Mouse (Mus musculus): ENCODE data around the gene Atp8b3. TPM values are rescaled to one million over a fixed set of nuclear protein-coding genes. Genes with fewer than 3 reads are reported as not detected.

The Atp8b3 gene
- polyA plus RNA-seq, 1 experiment = 0.31 TPM

DNA sequence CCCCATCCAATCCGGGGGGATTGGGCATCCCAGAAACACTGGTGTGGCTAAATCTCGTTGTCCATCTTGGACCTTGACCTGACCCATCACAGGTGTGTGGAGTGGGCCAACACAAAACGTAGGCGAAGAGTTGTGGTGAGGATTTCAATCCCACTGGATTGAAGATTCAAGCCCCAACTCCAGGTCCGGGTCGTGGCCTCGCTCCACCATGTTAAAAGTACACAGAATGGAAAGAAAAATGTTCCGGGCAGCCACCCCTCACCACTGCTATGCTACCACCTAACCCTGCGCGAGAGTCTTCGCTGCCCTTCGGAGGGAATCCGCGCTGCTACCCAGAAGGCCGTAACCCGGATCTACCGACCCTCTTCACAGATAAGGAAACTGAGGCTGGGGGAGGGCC, 37.0 kb upstream of the Atp8b3 start:
- no peak for DNase-seq
- Histone ChIP-seq H3K4me1 (replicated peaks; ENCODE audit: control insufficient read depth, insufficient read depth, low read length) (peaks cover 48% of the 10 kb centered on the region), H3K36me3 (ENCODE audit: control insufficient read depth, insufficient read depth, low read length) (no peaks in the 10 kb centered on the region), H3K27me3 (ENCODE audit: control insufficient read depth, insufficient read depth, low read length) (no peaks in the 10 kb centered on the region), H3K4me3 (ENCODE audit: control insufficient read depth, insufficient read depth, low read length) (peak overlapping the region; percentile 75), H3K27ac (ENCODE audit: control insufficient read depth, insufficient read depth, low read length) (no peak overlapping the region)
- WGBS = 16% methylated on average over 17 of the region's 17 CpGs
- no peak for TF ChIP-seq CTCF (IDR thresholded peaks at IDR 0.05; ENCODE audit: borderline replicate concordance, control insufficient read depth, extremely low read depth, insufficient read depth, low read length, poor library complexity)
- no peak for TF ChIP-seq POLR2A (IDR thresholded peaks at IDR 0.05; ENCODE audit: control insufficient read depth, extremely low read depth, insufficient read depth, low read length, poor library complexity)

DNA sequence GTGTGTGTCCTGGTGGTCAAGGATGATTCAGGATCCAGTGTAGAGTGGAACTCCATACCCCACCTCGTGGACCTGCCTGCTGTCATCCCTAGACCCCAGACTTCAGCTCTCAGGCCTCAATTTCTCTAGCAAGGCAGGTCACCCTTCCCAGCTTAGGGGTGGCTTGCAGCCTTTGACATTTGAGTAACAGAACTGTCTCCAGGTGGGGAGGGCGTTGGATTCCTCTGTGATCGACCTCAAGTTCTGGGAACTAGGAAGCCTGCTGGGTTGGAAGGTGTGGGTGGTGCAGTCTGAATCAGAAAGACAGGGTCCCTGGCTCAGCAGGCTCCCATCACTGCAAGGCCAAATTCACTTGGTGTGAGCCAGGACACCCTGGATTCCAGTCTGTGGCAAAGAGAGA, 36.0 kb upstream of the Atp8b3 start:
- no peaks in the 10 kb centered on the region for H3K36me3 ChIP-seq (ENCODE audit: control insufficient read depth, insufficient read depth, low read length)
- DNase-seq = no peak
- H3K4me3 ChIP-seq (ENCODE audit: control insufficient read depth, insufficient read depth, low read length) = no peak overlapping the region
- H3K4me1 ChIP-seq (replicated peaks; ENCODE audit: control insufficient read depth, insufficient read depth, low read length) = peaks cover 59% of the 10 kb centered on the region
- whole genome bisulfite sequencing = 94% methylated on average over 3 of the region's 3 CpGs
- no peaks in the 10 kb centered on the region for H3K27me3 ChIP-seq (ENCODE audit: control insufficient read depth, insufficient read depth, low read length)
- no peak overlapping the region for H3K27ac ChIP-seq (ENCODE audit: control insufficient read depth, insufficient read depth, low read length)
- TF ChIP-seq CTCF (IDR thresholded peaks at IDR 0.05; ENCODE audit: borderline replicate concordance, control insufficient read depth, extremely low read depth, insufficient read depth, low read length, poor library complexity) = no peak
- no peak for TF ChIP-seq POLR2A (IDR thresholded peaks at IDR 0.05; ENCODE audit: control insufficient read depth, extremely low read depth, insufficient read depth, low read length, poor library complexity)

DNA sequence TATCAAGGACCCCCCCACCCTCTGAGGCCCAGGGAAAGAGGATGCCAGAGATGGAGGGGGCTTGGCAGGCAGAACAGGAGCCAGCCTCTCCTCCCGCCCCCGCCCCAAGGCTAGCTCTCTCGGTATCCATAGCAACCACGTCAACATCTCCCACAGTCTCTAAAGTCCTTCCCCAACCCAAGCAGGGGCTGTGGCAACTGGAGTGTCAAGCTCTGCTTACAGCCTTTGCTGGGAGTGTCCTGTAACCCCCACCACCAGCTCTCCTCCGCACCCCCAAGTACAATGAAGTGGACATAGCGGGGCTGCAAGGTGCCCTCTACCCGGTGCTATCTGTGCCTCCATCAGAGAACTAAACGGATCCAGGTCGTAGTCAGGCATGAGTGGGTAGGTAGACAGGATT, 35.0 kb upstream of the Atp8b3 start:
- DNase-seq = no peak
- 89% methylated on average over 9 of the region's 9 CpGs for WGBS
- H3K27ac ChIP-seq (ENCODE audit: control insufficient read depth, insufficient read depth, low read length) = no peak overlapping the region
- H3K4me3 ChIP-seq (ENCODE audit: control insufficient read depth, insufficient read depth, low read length) = no peak overlapping the region
- peaks cover 62% of the 10 kb centered on the region for H3K4me1 ChIP-seq (replicated peaks; ENCODE audit: control insufficient read depth, insufficient read depth, low read length)
- no peaks in the 10 kb centered on the region for H3K36me3 ChIP-seq (ENCODE audit: control insufficient read depth, insufficient read depth, low read length)
- no peaks in the 10 kb centered on the region for H3K27me3 ChIP-seq (ENCODE audit: control insufficient read depth, insufficient read depth, low read length)
- TF ChIP-seq POLR2A (IDR thresholded peaks at IDR 0.05; ENCODE audit: control insufficient read depth, extremely low read depth, insufficient read depth, low read length, poor library complexity) (no peak), CTCF (IDR thresholded peaks at IDR 0.05; ENCODE audit: borderline replicate concordance, control insufficient read depth, extremely low read depth, insufficient read depth, low read length, poor library complexity) (no peak)

DNA sequence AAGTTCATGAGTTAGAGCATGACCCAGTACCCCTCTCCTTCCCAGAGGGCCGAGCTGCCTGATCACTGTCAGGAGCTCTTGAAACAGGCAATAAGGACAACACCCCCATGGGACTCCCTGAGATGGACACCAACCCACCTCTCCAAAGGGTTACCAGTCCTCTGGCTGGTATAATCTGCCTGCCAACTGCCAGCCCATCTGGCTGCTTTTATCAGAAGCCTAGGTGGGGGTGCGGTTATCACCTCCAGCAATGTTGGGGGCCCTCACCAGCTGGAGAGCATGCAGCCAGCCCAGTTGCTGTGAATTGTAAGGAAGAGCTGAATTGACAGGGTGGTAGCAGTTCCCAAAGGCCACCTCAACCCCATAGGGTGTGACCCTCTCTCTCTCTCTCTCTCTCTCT, 33.6 kb upstream of the Atp8b3 start:
- WGBS = 96% methylated on average over 2 of the region's 2 CpGs
- no peak for DNase-seq
- H3K36me3 ChIP-seq (ENCODE audit: control insufficient read depth, insufficient read depth, low read length) = no peaks in the 10 kb centered on the region; the same call in 1 of the 2 replicates
- H3K27me3 ChIP-seq (ENCODE audit: control insufficient read depth, insufficient read depth, low read length) = no peaks in the 10 kb centered on the region
- no peak overlapping the region for H3K4me3 ChIP-seq (ENCODE audit: control insufficient read depth, insufficient read depth, low read length)
- no peak overlapping the region; the same call in 1 of the 2 replicates for H3K27ac ChIP-seq (ENCODE audit: control insufficient read depth, insufficient read depth, low read length)
- TF ChIP-seq CTCF (IDR thresholded peaks at IDR 0.05; ENCODE audit: borderline replicate concordance, control insufficient read depth, extremely low read depth, insufficient read depth, low read length, poor library complexity) (no peak), POLR2A (IDR thresholded peaks at IDR 0.05; ENCODE audit: control insufficient read depth, extremely low read depth, insufficient read depth, low read length, poor library complexity) (no peak)
- H3K4me1 ChIP-seq (replicated peaks; ENCODE audit: control insufficient read depth, insufficient read depth, low read length) = peaks cover 55% of the 10 kb centered on the region

DNA sequence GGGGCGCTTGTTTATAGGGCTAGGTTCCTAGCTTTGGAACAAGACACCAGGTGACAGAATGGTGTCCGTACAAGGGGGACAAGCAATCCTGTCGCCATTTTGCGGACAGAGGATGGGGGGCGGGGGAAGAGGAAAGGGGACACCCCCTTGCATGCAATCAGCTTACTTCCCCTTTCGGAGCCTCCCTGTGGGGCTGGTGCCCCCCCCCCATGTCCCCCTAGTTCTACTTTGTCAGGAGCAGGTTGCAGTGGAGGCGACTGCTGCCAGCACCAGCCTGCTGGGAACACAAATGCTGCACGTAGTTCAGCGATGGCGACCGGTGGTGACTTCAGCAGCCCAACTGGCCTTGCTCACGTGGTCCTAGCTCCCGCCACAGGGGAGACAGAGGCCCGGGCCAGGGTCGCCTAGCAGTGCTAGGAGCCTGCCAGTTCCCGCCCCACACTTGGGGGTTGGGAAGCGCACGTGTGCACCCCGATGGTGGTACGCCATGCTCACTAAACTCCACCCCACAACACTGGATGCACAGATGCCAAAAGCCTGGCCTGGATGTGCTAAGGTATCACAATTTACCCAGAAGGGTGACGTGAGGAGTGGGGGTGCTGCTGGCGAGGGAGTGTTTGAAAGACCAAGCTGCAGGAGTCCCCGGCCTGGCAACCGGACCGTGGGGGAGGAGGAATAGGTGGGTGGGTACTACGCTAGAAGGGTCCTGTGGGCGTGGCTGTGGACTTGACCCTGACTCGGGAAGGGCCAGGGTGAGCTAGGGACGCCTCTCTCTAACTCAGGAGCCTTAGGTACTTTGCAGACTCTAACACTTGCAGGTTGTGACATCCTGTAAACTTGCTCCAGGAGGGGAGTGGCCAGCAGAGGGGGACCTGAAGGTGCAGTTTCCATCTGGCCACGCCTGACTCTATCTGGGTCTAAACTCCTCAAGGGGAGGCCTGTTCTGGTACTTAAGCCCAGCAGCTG, 32.2 kb upstream of the Atp8b3 start:
- Histone ChIP-seq H3K27me3 (ENCODE audit: control insufficient read depth, insufficient read depth, low read length) (no peaks in the 10 kb centered on the region), H3K4me1 (replicated peaks; ENCODE audit: control insufficient read depth, insufficient read depth, low read length) (peaks cover 58% of the 10 kb centered on the region), H3K27ac (ENCODE audit: control insufficient read depth, insufficient read depth, low read length) (peak overlapping the region; percentile 4; the same call in 1 of the 2 replicates), H3K4me3 (ENCODE audit: control insufficient read depth, insufficient read depth, low read length) (no peak overlapping the region), H3K36me3 (ENCODE audit: control insufficient read depth, insufficient read depth, low read length) (no peaks in the 10 kb centered on the region; the same call in 1 of the 2 replicates)
- DNase-seq = no peak
- TF ChIP-seq POLR2A (IDR thresholded peaks at IDR 0.05; ENCODE audit: control insufficient read depth, extremely low read depth, insufficient read depth, low read length, poor library complexity) (no peak), CTCF (IDR thresholded peaks at IDR 0.05; ENCODE audit: borderline replicate concordance, control insufficient read depth, extremely low read depth, insufficient read depth, low read length, poor library complexity) (no peak)
- 23% methylated on average over 30 of the region's 30 CpGs for WGBS

DNA sequence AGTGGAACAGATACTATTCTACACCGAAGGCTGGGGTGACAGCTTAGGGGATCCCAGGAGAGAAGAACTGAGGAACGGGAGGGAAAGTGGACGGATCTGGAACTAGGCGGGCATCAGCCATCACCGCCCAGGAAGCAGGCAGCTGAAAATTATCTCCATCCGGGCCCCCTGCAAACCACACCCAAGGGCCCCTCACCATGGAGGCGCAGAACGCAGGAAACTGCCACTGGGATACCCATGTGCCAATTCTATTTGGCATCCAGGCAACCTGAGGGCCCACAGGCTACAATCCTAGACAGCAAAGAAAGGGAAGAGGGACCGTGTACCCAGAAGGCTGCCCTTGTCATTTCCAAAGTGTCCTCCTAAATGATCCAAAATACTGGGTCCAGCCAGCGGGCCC, 31.5 kb upstream of the Atp8b3 start:
- 75% methylated on average over 10 of the region's 10 CpGs for WGBS
- H3K27me3 ChIP-seq (ENCODE audit: control insufficient read depth, insufficient read depth, low read length) = no peaks in the 10 kb centered on the region
- DNase-seq = no peak
- H3K27ac ChIP-seq (ENCODE audit: control insufficient read depth, insufficient read depth, low read length) = no peak overlapping the region
- peaks cover 58% of the 10 kb centered on the region for H3K4me1 ChIP-seq (replicated peaks; ENCODE audit: control insufficient read depth, insufficient read depth, low read length)
- no peaks in the 10 kb centered on the region; the same call in 1 of the 2 replicates for H3K36me3 ChIP-seq (ENCODE audit: control insufficient read depth, insufficient read depth, low read length)
- no peak for TF ChIP-seq CTCF (IDR thresholded peaks at IDR 0.05; ENCODE audit: borderline replicate concordance, control insufficient read depth, extremely low read depth, insufficient read depth, low read length, poor library complexity)
- TF ChIP-seq POLR2A (IDR thresholded peaks at IDR 0.05; ENCODE audit: control insufficient read depth, extremely low read depth, insufficient read depth, low read length, poor library complexity) = no peak
- H3K4me3 ChIP-seq (ENCODE audit: control insufficient read depth, insufficient read depth, low read length) = no peak overlapping the region
